Mouse (Mus musculus) inflammation-experienced regulatory T-cells, adult 6 months (primary cell): ENCODE data around the gene Meis2. TPM values are rescaled to one million over a fixed set of nuclear protein-coding genes. Genes with fewer than 3 reads are reported as not detected.

Experiments
- ATAC-seq: one replicate; pipeline ENCODE4 v1.8.0; 2017
- polyA plus RNA-seq, 3 experiments: library from polyadenylated mRNA; unstranded; fragments of 100-300 nt; shearing (Covaris generic); gene quantifications; one replicate each; pipeline ENCODE4 v1.2.1; 2017

Meis2 gene
- polyA plus RNA-seq, 3 experiments from 2014 or later, result 0.34 TPM; not detected in 2

GRCm38 (mm10) chr2:115939849-115940248 is 125.8 kb downstream of the Meis2 start:
- ATAC-seq, result no peak

DNA sequence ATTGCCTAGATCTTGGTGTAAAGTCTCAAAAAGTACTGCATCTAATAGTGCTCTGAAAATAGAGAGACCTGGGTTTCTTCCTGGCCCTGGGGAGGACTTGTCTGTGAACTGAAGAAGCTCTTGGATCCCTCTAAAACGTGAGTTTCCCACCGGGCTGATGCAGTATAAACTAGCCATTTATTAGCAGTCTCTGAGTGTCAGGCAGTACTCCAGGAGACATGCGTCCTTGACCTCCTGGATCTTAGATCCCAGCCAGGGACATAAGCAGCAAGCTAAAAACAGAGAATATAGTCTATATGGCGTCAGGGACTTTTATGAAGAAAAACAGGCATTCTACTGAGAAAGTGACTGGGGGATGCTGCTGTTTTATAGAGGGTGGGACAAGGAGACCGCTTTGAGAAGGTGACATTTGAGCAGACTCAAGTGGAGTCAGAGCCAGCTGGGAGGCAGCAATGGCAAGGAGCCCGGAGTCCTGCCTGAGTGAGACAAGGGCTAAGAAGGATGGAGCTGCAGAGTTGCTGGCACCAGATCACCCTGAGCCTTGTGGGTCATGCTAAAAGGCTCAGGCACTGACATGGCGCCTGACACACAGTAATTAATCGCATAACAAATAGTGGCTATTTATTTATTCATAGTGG is 126.6 kb downstream of the Meis2 start:
- ATAC-seq, result no peak

- no peak for ATAC-seq
Measured at GRCm38 (mm10) chr2:115938296-115938695, 127.3 kb downstream of the Meis2 start.

DNA sequence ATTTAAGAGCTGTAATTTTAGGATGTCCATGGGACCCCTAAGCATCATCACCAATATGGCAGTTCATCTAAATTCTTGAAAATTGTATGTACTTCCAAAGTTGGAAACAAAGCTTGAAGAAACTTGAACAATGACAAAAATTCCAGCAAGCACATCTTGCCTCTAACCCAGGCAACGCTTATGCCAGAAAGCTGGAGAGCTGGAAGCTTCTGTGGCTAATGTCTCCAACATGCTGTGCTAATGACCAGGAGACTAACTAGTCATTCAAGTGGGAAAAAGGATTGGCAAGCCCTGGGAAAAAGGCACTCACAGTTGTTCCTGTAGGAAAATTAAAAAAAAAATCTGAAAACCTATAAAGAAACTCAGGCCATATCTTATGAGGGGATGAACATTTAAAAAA is 127.7 kb downstream of the Meis2 start:
- ATAC-seq, result no peak

DNA sequence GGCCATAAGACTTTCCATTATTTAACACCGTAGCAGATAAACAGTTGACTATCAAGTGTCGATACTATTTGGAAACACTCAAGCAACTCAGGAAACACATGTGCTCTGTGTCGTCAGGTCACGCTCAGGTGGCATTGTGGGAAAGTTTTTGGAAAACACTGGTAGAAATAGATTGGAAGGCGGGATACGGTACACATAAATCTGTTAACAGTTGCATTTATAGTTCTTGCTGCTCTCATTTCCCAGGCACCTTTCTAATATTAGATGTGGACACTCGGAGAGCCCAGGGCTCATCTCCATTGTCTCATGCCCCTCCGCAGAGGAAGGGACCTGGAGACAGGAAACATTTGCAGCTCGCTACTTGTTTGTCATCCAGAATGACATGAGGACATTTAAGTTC is 128.9 kb downstream of the Meis2 start:
- ATAC-seq, result no peak

GRCm38 (mm10) chr2:115934299-115934698 is 131.3 kb downstream of the Meis2 start:
- ATAC-seq, result no peak

DNA sequence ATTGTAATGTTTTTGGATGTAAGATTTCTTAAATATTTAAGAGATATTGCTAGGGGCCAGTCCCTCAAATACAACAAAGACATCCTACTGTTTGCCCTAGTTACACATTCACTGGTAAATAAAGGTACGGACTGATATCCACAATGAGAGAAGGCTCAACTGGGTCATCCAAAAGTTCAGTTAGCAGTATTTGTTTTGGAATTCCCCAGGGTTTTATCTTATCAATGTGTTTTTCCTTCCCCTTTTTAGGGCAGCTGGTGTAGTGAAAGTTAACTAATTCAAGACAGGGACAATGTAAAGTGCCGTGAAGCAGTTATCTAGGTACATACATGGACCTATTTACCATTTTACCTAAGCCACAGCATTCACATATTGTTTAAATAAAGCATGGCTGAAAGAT is 132.4 kb downstream of the Meis2 start:
- no peak for ATAC-seq

- ATAC-seq, result no peak
Measured at GRCm38 (mm10) chr2:115925744-115926143, 139.9 kb downstream of the Meis2 start.

DNA sequence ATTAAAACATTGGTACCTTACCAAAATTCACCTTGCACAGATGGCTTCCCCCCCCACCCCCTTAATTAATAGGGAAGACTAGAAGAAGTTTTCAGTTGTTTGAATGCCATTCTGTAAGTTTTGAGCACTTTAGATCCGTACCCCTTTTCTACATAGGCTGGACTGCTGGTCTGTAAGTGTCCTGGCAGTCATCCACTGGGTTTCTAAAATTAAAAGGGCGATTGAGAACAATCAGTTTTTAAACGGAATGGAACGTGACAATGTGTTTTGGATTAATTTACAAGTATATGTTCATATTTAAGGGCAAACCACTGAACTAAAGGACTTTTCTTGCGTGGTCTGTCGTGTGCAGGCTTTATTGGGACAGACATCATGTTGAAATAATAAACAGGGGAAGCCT is 141.2 kb downstream of the Meis2 start:
- ATAC-seq, result no peak

DNA sequence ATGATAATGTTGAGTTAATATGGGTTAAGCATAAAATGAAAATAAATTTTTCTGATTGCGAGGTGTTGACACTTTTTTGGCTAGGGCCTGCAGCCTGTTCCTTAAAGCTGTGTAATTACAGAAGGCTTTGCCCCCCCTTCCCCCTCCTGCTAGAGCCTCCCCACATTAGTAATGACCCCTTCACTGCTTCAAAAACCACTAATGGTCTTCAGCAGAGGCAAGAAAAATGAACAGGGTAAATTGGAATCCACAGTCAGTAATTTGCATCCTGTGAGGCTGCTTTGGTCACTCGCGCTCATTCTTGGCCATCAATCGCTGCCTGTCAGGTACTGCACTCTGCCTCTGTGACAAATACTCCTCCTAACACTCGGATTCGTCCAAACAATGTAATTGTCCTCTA is 142.4 kb downstream of the Meis2 start:
- ATAC-seq, result no peak

GRCm38 (mm10) chr2:115921687-115922086 is 144.0 kb downstream of the Meis2 start:
- ATAC-seq, result no peak

- no peak for ATAC-seq
Measured at GRCm38 (mm10) chr2:115920336-115920951, 145.2 kb downstream of the Meis2 start.

- no peak for ATAC-seq
Measured at GRCm38 (mm10) chr2:115919141-115920071, 146.2 kb downstream of the Meis2 start.

DNA sequence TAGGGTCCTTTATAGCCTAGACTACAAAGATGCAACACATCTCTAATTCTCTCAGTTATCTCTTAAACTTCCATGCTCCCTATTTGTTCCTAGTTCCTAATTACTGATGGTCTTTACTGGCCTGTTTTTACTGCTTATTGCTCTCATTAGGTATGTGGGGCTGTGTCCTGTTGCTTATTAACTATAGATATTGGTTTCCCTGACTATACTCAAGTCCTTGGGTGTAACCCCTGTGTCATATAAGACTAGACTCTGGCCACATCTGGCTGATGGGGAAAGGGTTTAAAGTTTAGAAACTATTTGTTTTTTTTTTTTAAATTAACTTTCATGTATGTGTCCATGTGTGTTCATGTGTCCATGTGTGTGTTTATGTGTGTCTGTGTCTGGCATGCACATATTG is 147.1 kb downstream of the Meis2 start:
- ATAC-seq, result no peak

- no peak for ATAC-seq
Measured at GRCm38 (mm10) chr2:115914539-115914938, 151.1 kb downstream of the Meis2 start.

DNA sequence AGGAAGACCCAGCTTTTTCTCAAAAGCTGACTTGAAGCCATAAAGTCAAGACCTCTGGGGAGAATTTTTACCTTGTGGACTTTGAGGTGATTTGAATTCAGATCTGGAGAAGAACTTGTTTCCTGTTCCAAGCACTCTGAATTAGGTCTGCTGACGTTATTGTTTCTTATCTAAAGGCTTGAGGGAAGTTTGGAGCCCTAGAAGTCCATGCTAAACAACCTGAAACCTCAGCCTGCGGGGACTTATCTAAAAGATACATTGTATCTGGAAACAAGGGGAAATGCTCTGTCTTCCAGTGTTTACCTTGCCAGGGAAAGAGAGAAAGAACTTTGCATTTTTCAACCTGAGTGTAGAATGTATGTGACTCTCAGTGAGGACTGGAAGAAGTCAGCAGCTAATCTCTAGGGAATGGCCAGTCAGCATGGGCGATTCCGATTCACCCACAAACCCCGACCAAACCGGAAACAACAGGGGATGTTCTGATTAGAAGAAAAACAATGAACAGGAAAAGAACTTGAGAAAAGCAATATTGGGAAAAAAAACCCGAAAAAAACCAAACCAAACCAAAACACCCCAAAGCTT is 152.6 kb downstream of the Meis2 start:
- ATAC-seq, result no peak

GRCm38 (mm10) chr2:115911913-115912642 is 153.6 kb downstream of the Meis2 start:
- ATAC-seq, result no peak

DNA sequence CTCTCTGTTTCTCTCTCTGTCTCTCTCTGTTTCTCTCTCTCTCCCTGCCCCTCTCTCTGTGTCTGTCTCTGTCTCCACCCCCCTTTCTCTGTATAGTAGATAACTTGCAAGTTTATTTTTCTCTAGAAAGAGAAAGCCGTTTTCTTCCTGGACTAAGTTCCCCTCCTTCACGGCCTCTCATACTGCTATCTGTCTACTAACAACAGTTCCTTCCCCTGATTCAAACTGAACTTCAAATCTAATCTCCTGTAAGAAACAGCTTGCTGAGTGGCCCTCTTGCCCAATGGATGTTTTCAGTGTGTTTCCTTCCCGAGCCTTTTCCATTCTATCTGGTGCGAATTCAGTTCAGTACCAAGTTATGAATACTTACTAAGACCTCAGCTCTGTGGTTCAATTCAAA is 155.4 kb downstream of the Meis2 start:
- ATAC-seq, result no peak

- no peak for ATAC-seq
Measured at GRCm38 (mm10) chr2:115901007-115901406, 164.6 kb downstream of the Meis2 start.

- no peak for ATAC-seq
Measured at GRCm38 (mm10) chr2:115897559-115897958, 168.1 kb downstream of the Meis2 start.

DNA sequence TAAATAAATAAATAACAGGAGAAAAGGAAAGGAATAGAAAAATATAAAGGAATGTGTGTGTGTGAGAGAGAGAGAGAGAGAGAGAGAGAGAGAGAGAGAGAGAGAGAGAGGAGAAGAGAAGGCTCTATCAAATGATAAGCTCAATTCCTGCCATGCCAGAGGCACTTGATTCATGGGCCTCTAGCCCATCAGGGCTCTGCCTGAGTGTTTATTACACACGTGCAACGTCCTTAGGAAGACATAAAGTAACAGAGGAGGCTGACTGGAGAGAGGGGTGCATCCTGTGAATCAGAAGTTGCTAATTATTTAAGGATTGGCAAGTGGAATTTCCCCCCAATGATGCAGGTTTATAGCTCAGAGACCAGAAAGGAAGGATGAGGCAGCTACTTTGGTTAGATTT is 168.6 kb downstream of the Meis2 start:
- ATAC-seq, result no peak

DNA sequence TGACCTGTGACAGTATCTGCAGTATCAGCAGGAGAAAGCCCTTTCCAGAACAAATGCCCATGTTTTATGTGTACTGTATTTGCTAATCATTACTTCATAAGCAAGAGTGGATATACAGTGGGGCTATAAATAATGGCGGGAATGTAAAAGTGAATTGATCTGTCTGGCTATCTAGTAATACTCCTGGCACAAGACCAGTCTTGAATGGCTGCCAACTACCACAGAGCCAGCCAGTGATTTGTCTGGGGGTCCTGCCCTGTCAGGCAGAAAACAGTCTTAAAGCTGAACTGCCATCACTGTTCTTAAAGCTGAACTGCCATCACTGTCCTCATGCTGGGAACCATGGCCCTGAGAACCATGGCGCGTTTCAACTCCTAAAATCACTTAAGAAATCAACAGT is 169.9 kb downstream of the Meis2 start:
- no peak for ATAC-seq

DNA sequence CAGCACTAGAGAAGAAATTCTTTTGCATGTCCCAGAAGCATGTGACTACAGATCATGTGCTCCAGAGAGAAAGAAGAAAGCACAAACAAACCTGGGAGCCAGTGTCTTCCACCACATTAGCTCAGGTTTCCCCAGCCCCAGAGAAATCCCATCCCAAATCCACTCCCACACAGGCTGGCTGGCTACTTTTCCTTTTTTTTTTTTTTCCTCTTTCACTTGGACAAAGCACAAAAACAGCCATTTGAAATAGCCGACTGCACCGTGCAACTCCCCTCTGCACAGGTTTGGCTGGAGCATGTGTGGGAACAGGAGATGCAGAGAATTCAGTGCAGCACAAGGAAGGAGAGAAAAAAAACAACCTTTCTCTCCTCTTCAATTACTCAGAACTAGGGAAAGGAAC is 170.4 kb downstream of the Meis2 start:
- ATAC-seq, result no peak
